Mouse (Mus musculus) bone marrow, adult 2 months (tissue): ENCODE results near the gene Slc2a9.

Source experiments
- CTCF ChIP-seq: fragments of 200-500 bp; IDR thresholded peaks from 2 replicates; pipeline ENCODE4 v1.5.1; 2011; ENCODE audit warnings: low read length, control low read depth; ENCODE audit not compliant: control insufficient read depth, insufficient read depth
- POLR2A ChIP-seq: fragments of 200-500 bp; IDR thresholded peaks from 2 replicates; pipeline ENCODE4 v1.6.1; 2011; ENCODE audit warnings: low read depth, mild to moderate bottlenecking, control low read depth, low read length, borderline replicate concordance; ENCODE audit not compliant: control insufficient read depth

GRCm38 (mm10) chr5:38431201-38431600 lies 71.7 kb downstream of the Slc2a9 start:
- no peak for TF ChIP-seq CTCF
- TF ChIP-seq POLR2A = no peak
